ENCODE assay signal across 23 mouse cellular contexts in genomic region chr7:63922571-63922970, GRCm38 (mm10). TPM values are rescaled to one million over a fixed set of nuclear protein-coding genes. Genes with fewer than 3 reads are reported as not detected.
A peak's percentile ranks its signal among the peaks of the same experiment; 100 is the strongest.
DNase-seq lines count a peak whose midpoint lies in the region; ATAC-seq and TF ChIP-seq lines count a peak whose summit lies in the region.
"Had no signal": no experiment of that assay in that cellular context is flagged by ENCODE, and none has a peak within 500 bp of the region (broad histone marks: within the 10 kb centered on the region; RNA-seq: fewer than 3 reads in every experiment).

No protein-coding gene starts in this region.

- H3K36me3 ChIP-seq in lung, postnatal 0 days (ENCODE audit: insufficient read depth, low read length) = no peaks in the 10 kb centered on the region
- H3K36me3 ChIP-seq: forebrain, embryonic 12.5 days; heart, embryonic 15.5 days; hindbrain, embryonic 12.5 days; limb, embryonic 13.5 days had no signal

- H3K4me3 ChIP-seq in lung, postnatal 0 days (ENCODE audit: low read depth, low read length) = no peak overlapping the region
- H3K4me3 ChIP-seq: forebrain, embryonic 12.5 days; heart, embryonic 15.5 days; hindbrain, embryonic 12.5 days; limb, embryonic 13.5 days had no signal

- ATAC-seq in megakaryocyte progenitor cell, adult 5-6 weeks (replicated peaks; ENCODE audit: poor library complexity) = peak; percentile 35
- no peak for ATAC-seq in lung, postnatal 0 days

- no peaks in the 10 kb centered on the region for H3K9me3 ChIP-seq in lung, postnatal 0 days (ENCODE audit: low read length)
- H3K9me3 ChIP-seq: forebrain, embryonic 12.5 days; heart, embryonic 15.5 days; hindbrain, embryonic 12.5 days; limb, embryonic 13.5 days had no signal

- WGBS in lung, postnatal 0 days = 62% methylated on average over 2 of the region's 2 CpGs

- H3K4me1 ChIP-seq in lung, postnatal 0 days (ENCODE audit: insufficient read depth, low read depth, low read length) = peaks cover 65% of the 10 kb centered on the region

- no peak overlapping the region; the same call in 1 of the 2 replicates for H3K27ac ChIP-seq in lung, postnatal 0 days (ENCODE audit: low read length)
- H3K27ac ChIP-seq: forebrain, embryonic 12.5 days; heart, embryonic 15.5 days; hindbrain, embryonic 12.5 days; limb, embryonic 13.5 days had no signal

- no peak overlapping the region for H3K9ac ChIP-seq in lung, postnatal 0 days (replicated peaks; ENCODE audit: low read depth)
- H3K9ac ChIP-seq: forebrain, embryonic 12.5 days; heart, embryonic 15.5 days; hindbrain, embryonic 12.5 days; limb, embryonic 13.5 days had no signal

- peak; percentile 7 for DNase-seq in kidney, adult 9 months
- DNase-seq in kidney, adult 11 months = no peak
- peak; percentile 69 for DNase-seq in retina, postnatal 1 day
- DNase-seq in retina, embryonic 14.5 days (ENCODE audit: low spot score) = no peak
- DNase-seq in brain, adult 2 months (ENCODE audit: low read depth, low spot score) = peak; percentile 2
- DNase-seq in lung, postnatal 0 days (ENCODE audit: low spot score) = no peak
- no peak for DNase-seq in embryo, embryonic 9.5 days (ENCODE audit: extremely low spot score)
- DNase-seq: cerebellum, adult 8-10 months; gastrocnemius, postnatal 14 days; lung, postnatal 10 days had no signal

- TF ChIP-seq CTCF in lung, postnatal 0 days (IDR thresholded peaks at IDR 0.05) = no peak

- no peak overlapping the region for H3K4me2 ChIP-seq in lung, postnatal 0 days (replicated peaks; ENCODE audit: low read depth, low read length)
- H3K4me2 ChIP-seq: forebrain, embryonic 12.5 days; heart, embryonic 15.5 days; hindbrain, embryonic 12.5 days; limb, embryonic 13.5 days had no signal

- no peak for TF ChIP-seq EP300 in lung, postnatal 0 days (IDR thresholded peaks at IDR 0.05)

- no peaks in the 10 kb centered on the region for H3K27me3 ChIP-seq in lung, postnatal 0 days (replicated peaks; ENCODE audit: insufficient read depth, low read length)
- H3K27me3 ChIP-seq: forebrain, embryonic 12.5 days; heart, embryonic 15.5 days; hindbrain, embryonic 12.5 days; limb, embryonic 13.5 days had no signal

RNA-seq across cellular contexts. Expression of gene E030018B13Rik, which starts 5.9 kb away (rescaled TPM):
- not detected in 2 replicates for total RNA-seq in megakaryocyte progenitor cell, adult 5-6 weeks (2015)
- not detected in 2 replicates for total RNA-seq in megakaryocyte progenitor cell, adult 5-6 weeks (2017)
- polyA plus RNA-seq in lung, postnatal 0 days (2015; fragmentation: Nextera tagmentation; extraction: Ambion mirVana) = 0.18 and 0.27 TPM in 2 replicates
- total RNA-seq: adrenal gland, postnatal 36 days; common myeloid progenitor, adult 5-6 weeks; gastrocnemius, postnatal 14 days; heart, adult 8-10 months; layer of hippocampus, postnatal 14 days; left cerebral cortex, postnatal 10 days; midbrain, postnatal 0 days had no signal
- polyA plus RNA-seq: CD4-positive, CD25-positive, alpha-beta regulatory T cell, adult 4 months; embryonic facial prominence, embryonic 11.5 days; forebrain, embryonic 12.5 days; midbrain, postnatal 0 days had no signal

RNA-seq across cellular contexts. Expression of gene Klf13, which starts 16.1 kb away (rescaled TPM):
- total RNA-seq in megakaryocyte progenitor cell, adult 5-6 weeks (2015) = 37.6 and 46.3 TPM in 2 replicates
- total RNA-seq in megakaryocyte progenitor cell, adult 5-6 weeks (2017) = 16.9 and 24.3 TPM in 2 replicates
- polyA plus RNA-seq in lung, postnatal 0 days (2015; fragmentation: Nextera tagmentation; extraction: Ambion mirVana) = 78.2 and 89.0 TPM in 2 replicates

Comparison
In these comparisons a context has a peak if more than half of its experiments do, and no peak if none do; other contexts are left out.
1. DNase-seq: peak in kidney, adult 9 months (single experiment), retina, postnatal 1 day (single experiment) and brain, adult 2 months (single experiment); none in kidney, adult 11 months (single experiment), retina, embryonic 14.5 days (single experiment), lung, postnatal 0 days (single experiment) and embryo, embryonic 9.5 days (single experiment).